27 mouse cellular contexts compared by ENCODE assay signal in the genomic region with DNA sequence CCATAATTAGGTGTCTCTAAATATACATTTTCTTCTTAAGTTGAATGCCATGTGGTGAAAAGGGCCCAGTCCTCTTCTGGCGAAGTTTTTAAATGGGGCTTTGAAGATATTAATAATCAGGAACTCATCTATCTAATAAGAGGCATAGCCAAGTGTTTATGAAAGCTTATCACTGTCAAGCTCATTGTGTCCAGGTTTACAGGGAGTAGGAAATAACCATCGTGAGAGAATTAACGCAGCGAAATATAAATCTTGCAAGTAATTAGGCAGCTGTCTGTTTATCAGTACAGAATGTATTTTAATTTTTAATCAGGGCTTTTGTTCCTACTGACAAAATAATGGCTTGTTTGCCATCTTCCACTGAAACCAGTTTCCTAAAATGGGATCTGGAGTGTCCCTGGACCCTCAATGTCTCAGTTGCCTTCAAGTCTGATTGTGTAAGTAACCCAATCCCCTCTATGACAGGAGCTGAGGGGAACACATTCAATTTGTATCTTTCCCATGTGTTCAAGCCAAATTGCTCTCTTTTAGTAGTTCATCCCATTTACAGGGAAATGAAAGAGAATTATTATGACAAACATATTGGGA.
"Had no signal": no experiment of that assay in that cellular context is flagged by ENCODE, and none has a peak within 500 bp of the region (broad histone marks: within the 10 kb centered on the region; RNA-seq: fewer than 3 reads in every experiment).

No protein-coding gene starts in this region.

- H3K27me3 ChIP-seq: heart, embryonic 13.5 days; heart, embryonic 15.5 days; hindbrain, embryonic 13.5 days; hindbrain, embryonic 15.5 days; kidney, embryonic 15.5 days; limb, embryonic 13.5 days; limb, embryonic 15.5 days; liver, embryonic 12.5 days had no signal

- DNase-seq: gastrocnemius, postnatal 14 days; gastrocnemius, postnatal 36 days; heart, adult 11 months; heart, adult 2 months; heart, postnatal 14 days; heart, postnatal 36 days; kidney, adult 11 months; kidney, adult 2 months; kidney, adult 9 months; kidney, postnatal 14 days; kidney, postnatal 36 days; layer of hippocampus, adult 9-11 months; layer of hippocampus, postnatal 36 days; left cerebral cortex, postnatal 4 days had no signal

- H3K4me2 ChIP-seq: heart, embryonic 11.5 days; heart, embryonic 13.5 days; heart, embryonic 15.5 days; hindbrain, embryonic 13.5 days; hindbrain, embryonic 15.5 days; kidney, embryonic 15.5 days; limb, embryonic 13.5 days; limb, embryonic 15.5 days; liver, embryonic 12.5 days had no signal

- H3K27ac ChIP-seq: heart, adult 2 months; heart, embryonic 13.5 days; heart, embryonic 15.5 days; hindbrain, embryonic 13.5 days; hindbrain, embryonic 15.5 days; hindbrain, postnatal 0 days; kidney, embryonic 15.5 days; kidney, postnatal 0 days; limb, embryonic 13.5 days; limb, embryonic 15.5 days; liver, embryonic 12.5 days; liver, embryonic 14.5 days had no signal

- H3K36me3 ChIP-seq: heart, embryonic 13.5 days; heart, embryonic 15.5 days; hindbrain, embryonic 13.5 days; hindbrain, embryonic 15.5 days; kidney, embryonic 15.5 days; limb, embryonic 13.5 days; limb, embryonic 15.5 days; liver, embryonic 12.5 days had no signal

- H3K9me3 ChIP-seq: heart, embryonic 13.5 days; heart, embryonic 15.5 days; hindbrain, embryonic 13.5 days; hindbrain, embryonic 15.5 days; kidney, embryonic 15.5 days; limb, embryonic 13.5 days; limb, embryonic 15.5 days; liver, embryonic 12.5 days had no signal

- H3K4me3 ChIP-seq: heart, adult 2 months; heart, embryonic 13.5 days; heart, embryonic 15.5 days; hindbrain, embryonic 13.5 days; hindbrain, embryonic 15.5 days; kidney, embryonic 15.5 days; limb, embryonic 13.5 days; limb, embryonic 15.5 days; liver, embryonic 12.5 days had no signal

- H3K4me1 ChIP-seq: heart, embryonic 13.5 days; heart, embryonic 15.5 days; hindbrain, embryonic 13.5 days; hindbrain, embryonic 15.5 days; limb, embryonic 13.5 days; limb, embryonic 15.5 days; liver, embryonic 12.5 days had no signal

- H3K9ac ChIP-seq: heart, embryonic 13.5 days; heart, embryonic 15.5 days; hindbrain, embryonic 13.5 days; hindbrain, embryonic 15.5 days; kidney, embryonic 15.5 days; limb, embryonic 13.5 days; limb, embryonic 15.5 days; liver, embryonic 12.5 days; liver, embryonic 14.5 days had no signal

- ATAC-seq: hindbrain, postnatal 0 days; intestine, embryonic 16.5 days; liver, embryonic 12.5 days had no signal
